Mouse (Mus musculus) embryonic facial prominence, embryonic 14.5 days (tissue): Measurements from ENCODE around the gene Rnf187. TPM values are rescaled to one million over a fixed set of nuclear protein-coding genes. Genes with fewer than 3 reads are reported as not detected.

ENCODE experiments used
- ATAC-seq: fragments of 200-750 bp; cut with Nextera tagmentation; 2 replicates; pipeline ENCODE4 v1.8.0; 2017; ENCODE audit warnings: low read depth, moderate number of reproducible peaks, moderate TSS enrichment
- DNase-seq: peaks from one replicate; pipeline ENCODE4 v3.0.0-alpha.2; 2015; ENCODE audit warnings: low spot score
- H3K27ac ChIP-seq: fragments of 300-500 bp; sonication (generic); replicated peaks from 2 replicates; pipeline ENCODE4 v1.5.1; 2014; ENCODE audit warnings: low read depth, mild to moderate bottlenecking, low read length, moderate library complexity
- H3K27me3 ChIP-seq: fragments of 300-500 bp; sonication (generic); replicated peaks from 2 replicates; pipeline ENCODE4 v1.6.1; 2014; ENCODE audit warnings: low read length; ENCODE audit not compliant: control insufficient read depth, insufficient read depth
- H3K36me3 ChIP-seq: fragments of 300-500 bp; sonication (generic); 2 replicates; pipeline ENCODE4 v1.6.1; 2014; ENCODE audit warnings: low read length, mixed read lengths; ENCODE audit not compliant: control insufficient read depth, insufficient read depth
- H3K4me1 ChIP-seq: fragments of 300-500 bp; sonication (generic); 2 replicates; pipeline ENCODE4 v1.6.1; 2014; ENCODE audit warnings: antibody characterized with exemption, low read length; ENCODE audit not compliant: control insufficient read depth, insufficient read depth
- H3K4me2 ChIP-seq: fragments of 300-500 bp; sonication (generic); 2 replicates; pipeline ENCODE4 v1.6.1; 2014; ENCODE audit warnings: low read depth, mild to moderate bottlenecking, low read length, moderate library complexity, mixed read lengths
- H3K4me3 ChIP-seq: fragments of 300-500 bp; sonication (generic); 2 replicates; pipeline ENCODE4 v1.5.1; 2014; ENCODE audit warnings: low read depth, mild to moderate bottlenecking, low read length
- H3K9ac ChIP-seq: fragments of 300-500 bp; sonication (generic); 2 replicates; pipeline ENCODE4 v1.6.1; 2014; ENCODE audit warnings: low read depth, mild to moderate bottlenecking, low read length, moderate library complexity, mixed read lengths
- H3K9me3 ChIP-seq: fragments of 300-500 bp; sonication (generic); 2 replicates; pipeline ENCODE4 v1.6.1; 2016; ENCODE audit warnings: low read length; ENCODE audit not compliant: control insufficient read depth
- WGBS: fragments of 180-500 bp; shearing (Covaris S2); extraction: QIAGEN DNeasy Blood & Tissue Kit; methylation state at CpG from one replicate; pipeline ENCODE4 v1.1.7; 2014; 5-methylcytosine and 5-hydroxymethylcytosine counted together
- polyA plus RNA-seq: library from polyadenylated mRNA; unstranded; fragments of >200 nt; fragmentation: Nextera tagmentation; extraction: Ambion mirVana; gene quantifications from 2 replicates; pipeline ENCODE4 v1.2.1, GENCODE M21; 2014

Rnf187 gene
- polyA plus RNA-seq, 1 experiment from 2014 or later: 256 TPM

- no peak for DNase-seq
- Histone ChIP-seq H3K4me2 (no peak overlapping the region), H3K4me3 (no peak overlapping the region), H3K27me3 (peaks cover 13% of the 10 kb centered on the region; the same call in 1 of the 2 replicates), H3K9ac (no peak overlapping the region), H3K27ac (no peak overlapping the region), H3K36me3 (0 out of 2 replicates have a peak, but pooled peaks cover 11% of the 10 kb centered on the region), H3K9me3 (peaks cover 5% of the 10 kb centered on the region; the same call in 1 of the 2 replicates), H3K4me1 (peaks cover 20% of the 10 kb centered on the region)
- ATAC-seq: no peak
- WGBS: 61% methylated on average over 44 of the region's 50 CpGs
Observed at GRCm38 (mm10) chr11:58961364-58962177, 22.9 kb upstream of the Rnf187 start.

DNA sequence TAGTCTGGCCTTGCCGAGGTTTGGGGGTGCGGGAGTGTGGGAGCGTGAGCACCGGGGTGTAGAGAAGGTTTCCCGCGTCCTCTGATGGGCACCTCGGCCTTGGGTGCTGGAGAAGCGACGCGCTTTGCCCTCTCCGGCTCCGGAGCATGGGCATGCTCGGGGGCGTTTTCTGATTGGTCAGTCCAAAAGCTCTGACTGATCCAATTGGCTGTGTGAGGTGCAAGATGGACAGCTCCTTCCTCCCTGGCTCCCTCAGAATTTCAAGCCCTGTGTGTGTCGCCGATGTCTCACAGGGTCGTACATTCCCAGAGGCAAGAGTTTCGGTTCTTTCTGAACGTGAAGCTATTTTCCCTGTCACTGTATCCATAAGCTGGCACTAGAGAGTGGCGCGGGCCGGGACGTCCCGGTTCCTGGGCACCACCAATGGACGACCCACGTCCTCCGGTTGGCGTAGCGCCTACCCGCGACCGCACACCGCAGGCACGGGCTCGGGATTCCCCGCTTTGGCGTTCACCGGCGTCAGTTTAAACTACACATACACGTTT, 21.3 kb upstream of the Rnf187 start:
- H3K9me3 ChIP-seq: peaks cover 5% of the 10 kb centered on the region; the same call in 1 of the 2 replicates
- H3K4me1 ChIP-seq: peaks cover 25% of the 10 kb centered on the region
- peak overlapping the region; percentile 93 for H3K4me2 ChIP-seq
- H3K27ac ChIP-seq: peak overlapping the region; percentile 25; the same call in 1 of the 2 replicates
- H3K4me3 ChIP-seq: peak overlapping the region; percentile 50
- H3K9ac ChIP-seq: peak overlapping the region; percentile 56
- peak; percentile 82 for ATAC-seq
- 0 out of 2 replicates have a peak, but pooled peaks cover 11% of the 10 kb centered on the region for H3K36me3 ChIP-seq
- peak; percentile 91 for DNase-seq
- peaks cover 13% of the 10 kb centered on the region; the same call in 1 of the 2 replicates for H3K27me3 ChIP-seq
- 5% methylated on average over 39 of the region's 40 CpGs for WGBS

GRCm38 (mm10) chr11:58959186-58959825, 20.6 kb upstream of the Rnf187 start:
- Histone ChIP-seq H3K4me2 (peak overlapping the region; percentile 93), H3K4me3 (peak overlapping the region; percentile 50), H3K9ac (peak overlapping the region; percentile 56), H3K27me3 (peaks cover 13% of the 10 kb centered on the region; the same call in 1 of the 2 replicates), H3K4me1 (peaks cover 25% of the 10 kb centered on the region), H3K36me3 (0 out of 2 replicates have a peak, but pooled peaks cover 11% of the 10 kb centered on the region), H3K27ac (peak overlapping the region; percentile 25; the same call in 1 of the 2 replicates), H3K9me3 (peaks cover 5% of the 10 kb centered on the region; the same call in 1 of the 2 replicates)
- ATAC-seq: no peak
- DNase-seq: no peak
- 30% methylated on average over 15 of the region's 15 CpGs for WGBS

DNA sequence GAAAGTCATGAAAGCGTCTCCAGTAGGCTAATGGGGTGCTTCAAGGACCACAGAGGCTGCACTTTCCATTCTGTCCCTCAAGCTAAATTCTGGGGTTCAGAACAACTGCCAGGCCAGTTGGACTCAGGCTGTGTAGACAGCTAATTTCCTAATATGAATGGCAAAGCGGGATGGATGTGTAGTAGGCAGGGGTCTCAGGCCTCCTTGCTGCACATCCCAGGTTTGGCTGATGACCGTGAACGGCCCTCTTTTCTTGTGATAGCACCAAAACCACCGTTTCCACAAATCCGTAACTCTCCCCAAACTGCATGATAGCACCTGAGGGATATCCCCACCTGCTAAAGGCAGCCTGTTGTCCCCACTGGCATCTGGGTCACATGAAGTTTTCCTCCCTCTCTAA, 19.8 kb upstream of the Rnf187 start:
- peaks cover 5% of the 10 kb centered on the region; the same call in 1 of the 2 replicates for H3K9me3 ChIP-seq
- no peak overlapping the region for H3K27ac ChIP-seq
- no peak for ATAC-seq
- no peak overlapping the region for H3K4me3 ChIP-seq
- DNase-seq: no peak
- H3K4me1 ChIP-seq: peaks cover 25% of the 10 kb centered on the region
- no peak overlapping the region for H3K9ac ChIP-seq
- H3K27me3 ChIP-seq: peaks cover 13% of the 10 kb centered on the region; the same call in 1 of the 2 replicates
- no peak overlapping the region for H3K4me2 ChIP-seq
- 0 out of 2 replicates have a peak, but pooled peaks cover 11% of the 10 kb centered on the region for H3K36me3 ChIP-seq
- WGBS: 86% methylated on average over 6 of the region's 6 CpGs

DNA sequence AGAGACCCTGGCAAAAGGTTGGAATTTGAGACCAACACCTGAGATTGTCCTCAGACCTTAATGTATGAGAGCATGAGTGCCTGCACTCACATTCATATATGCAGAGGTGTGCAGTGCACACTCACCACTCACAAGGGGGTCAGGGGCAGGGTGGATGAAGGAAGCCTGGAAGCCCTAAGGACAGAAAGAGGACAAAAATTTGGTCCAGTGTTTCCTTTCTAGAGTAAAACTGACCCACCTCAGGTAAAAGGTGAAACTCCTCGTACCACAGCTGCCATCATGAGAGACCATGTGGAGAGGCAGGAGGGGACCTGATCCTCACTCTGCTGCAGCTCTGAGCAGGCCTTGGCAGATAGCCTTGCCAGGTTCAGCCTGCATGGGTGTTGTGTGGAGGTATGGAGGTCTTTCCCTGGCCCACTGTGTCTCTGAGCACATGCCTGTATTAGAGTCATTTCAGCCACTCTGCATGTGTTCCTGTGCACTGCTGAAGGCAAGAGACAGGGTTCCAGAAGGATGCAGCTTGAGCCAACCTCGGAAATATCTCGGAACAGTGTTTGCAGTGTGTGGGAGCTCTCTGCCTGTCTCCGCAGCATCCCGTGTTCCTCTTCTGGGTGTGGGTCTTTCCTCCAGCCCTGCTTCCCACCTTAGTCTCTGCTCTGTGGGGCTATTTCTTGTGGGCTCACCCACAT, 18.7 kb upstream of the Rnf187 start:
- Histone ChIP-seq H3K36me3 (0 out of 2 replicates have a peak, but pooled peaks cover 11% of the 10 kb centered on the region), H3K4me2 (peak overlapping the region; percentile 96), H3K27ac (no peak overlapping the region), H3K4me3 (peak overlapping the region; percentile 79), H3K4me1 (peaks cover 27% of the 10 kb centered on the region), H3K9ac (peak overlapping the region; percentile 94), H3K27me3 (peaks cover 13% of the 10 kb centered on the region; the same call in 1 of the 2 replicates), H3K9me3 (peaks cover 5% of the 10 kb centered on the region; the same call in 1 of the 2 replicates)
- ATAC-seq (no peak), DNase-seq (no peak)
- WGBS: 78% methylated on average over 5 of the region's 5 CpGs

- H3K4me1 ChIP-seq: peaks cover 27% of the 10 kb centered on the region
- H3K4me2 ChIP-seq: peak overlapping the region; percentile 96
- H3K27ac ChIP-seq: peak overlapping the region; percentile 97
- peak overlapping the region; percentile 94 for H3K9ac ChIP-seq
- DNase-seq (no peak), ATAC-seq (no peak)
- no peaks in the 10 kb centered on the region for H3K9me3 ChIP-seq
- H3K36me3 ChIP-seq: 0 out of 2 replicates have a peak, but pooled peaks cover 11% of the 10 kb centered on the region
- WGBS: 24% methylated on average over 8 of the region's 8 CpGs
- peak overlapping the region; percentile 79 for H3K4me3 ChIP-seq
- H3K27me3 ChIP-seq: peaks cover 3% of the 10 kb centered on the region; the same call in 1 of the 2 replicates
Observed at GRCm38 (mm10) chr11:58955868-58956257, 17.1 kb upstream of the Rnf187 start.

DNA sequence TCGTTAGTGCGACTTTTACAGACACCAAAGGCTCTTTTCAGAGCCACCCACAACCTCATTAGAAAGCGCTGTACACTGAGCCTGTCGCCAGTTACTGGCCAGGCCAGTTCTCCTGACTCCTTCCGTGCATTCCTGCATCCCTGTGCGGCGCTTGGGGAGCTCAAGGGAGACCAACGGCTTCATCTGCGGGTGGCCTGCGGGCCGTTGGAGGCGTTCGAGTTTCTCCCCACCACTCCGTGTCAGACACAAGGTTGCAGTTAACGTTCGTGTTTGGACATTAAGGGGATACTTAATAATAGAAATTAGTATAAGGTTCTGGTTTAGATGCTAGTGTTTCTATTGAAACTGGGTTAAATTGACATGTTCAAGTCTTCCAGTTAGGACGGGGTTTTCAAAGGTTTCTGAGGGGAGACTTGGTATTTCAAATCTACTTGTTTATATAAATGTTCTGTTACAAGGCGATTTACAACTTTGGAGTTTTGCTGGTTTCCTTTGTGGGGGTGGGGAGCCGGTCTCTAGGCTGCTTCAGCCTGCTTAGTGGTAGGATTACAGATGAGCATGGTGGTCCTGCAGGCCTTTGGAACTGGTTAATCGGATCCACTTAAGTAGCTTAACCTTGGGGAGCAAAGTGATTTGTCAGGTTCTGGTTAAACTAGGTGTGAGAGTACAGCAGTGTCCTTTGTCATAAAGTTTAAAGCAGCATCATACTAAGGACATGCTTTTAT, 16.6 kb upstream of the Rnf187 start:
- peak overlapping the region; percentile 79 for H3K4me3 ChIP-seq
- peak overlapping the region; percentile 94 for H3K9ac ChIP-seq
- ATAC-seq (peak; percentile 30), DNase-seq (peak; percentile 55)
- H3K4me1 ChIP-seq: peaks cover 27% of the 10 kb centered on the region
- peak overlapping the region; percentile 97 for H3K27ac ChIP-seq
- H3K27me3 ChIP-seq: peaks cover 8% of the 10 kb centered on the region
- no peaks in the 10 kb centered on the region for H3K9me3 ChIP-seq
- 0 out of 2 replicates have a peak, but pooled peaks cover 11% of the 10 kb centered on the region for H3K36me3 ChIP-seq
- H3K4me2 ChIP-seq: peak overlapping the region; percentile 96
- WGBS: under 1% methylated on average over 20 of the region's 20 CpGs
